In the genomic region with DNA sequence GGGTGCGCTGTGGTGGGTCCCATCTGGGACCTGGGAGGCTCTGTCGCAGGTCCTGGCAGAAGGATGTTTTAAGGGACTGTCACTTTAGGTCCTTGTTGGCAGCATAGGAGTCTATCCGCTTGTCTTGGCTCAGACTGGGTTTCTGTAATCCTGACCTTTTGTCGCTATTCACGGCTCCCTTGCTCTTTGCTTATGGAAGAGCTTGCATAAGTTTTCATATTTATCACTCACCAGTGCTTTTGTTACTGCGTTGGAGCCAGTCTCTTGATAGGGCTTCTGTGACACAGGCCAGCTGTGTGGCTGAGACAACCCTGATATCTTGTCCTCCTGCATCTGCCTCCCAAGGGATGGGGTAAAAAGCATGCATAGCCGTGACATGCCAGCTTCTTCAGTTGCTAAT, we compare ENCODE assay signal across 30 mouse cellular contexts. TPM values are rescaled to one million over a fixed set of nuclear protein-coding genes. Genes with fewer than 3 reads are reported as not detected.
DNase-seq lines count a peak whose midpoint lies in the region; ATAC-seq lines count a peak whose summit lies in the region.
"Had no signal": no experiment of that assay in that cellular context is flagged by ENCODE, and none has a peak within 500 bp of the region (broad histone marks: within the 10 kb centered on the region; RNA-seq: fewer than 3 reads in every experiment).

No protein-coding gene starts in this region.

- peak; percentile 44 for DNase-seq in adrenal gland, postnatal 14 days
- no peak for DNase-seq in adrenal gland, postnatal 25 days
- DNase-seq in lung, postnatal 36 days: no peak
- DNase-seq in cerebellum, postnatal 10 days: no peak
- no peak for DNase-seq in thymus, postnatal 10 days (ENCODE audit: low spot score in 2 of 2)
- DNase-seq: cerebellum, adult 11 months; cerebellum, adult 9-10 months; embryo, embryonic 11 days; gastrocnemius, postnatal 25 days; heart, adult 11 months; heart, postnatal 4 days; kidney, adult 11 months; kidney, postnatal 25 days; lung, adult 18-20 months; retina, postnatal 1 day; right cerebral cortex, postnatal 14 days; thymus, postnatal 14 days had no signal

- ATAC-seq in lung, embryonic 16.5 days (ENCODE audit: low read depth): peak; percentile 76
- ATAC-seq in liver, embryonic 12.5 days: peak; percentile 53; the same call in 1 of the 2 replicates
- ATAC-seq: forebrain, embryonic 14.5 days; inflammation-experienced regulatory T-cells, adult 6 months; midbrain, embryonic 15.5 days had no signal

- no peaks in the 10 kb centered on the region for H3K9me3 ChIP-seq in lung, embryonic 16.5 days (ENCODE audit: control insufficient read depth, low read length)
- H3K9me3 ChIP-seq in liver, embryonic 12.5 days (replicated peaks): no peaks in the 10 kb centered on the region
- H3K9me3 ChIP-seq: embryonic facial prominence, embryonic 12.5 days; G1E; heart, embryonic 12.5 days; hindbrain, embryonic 13.5 days; kidney, embryonic 15.5 days; midbrain, embryonic 10.5 days; midbrain, embryonic 15.5 days; neural tube, embryonic 15.5 days; stomach, embryonic 15.5 days had no signal

- 59% methylated on average over 7 of the region's 7 CpGs for WGBS in lung, embryonic 16.5 days
- WGBS in liver, embryonic 12.5 days (ENCODE audit: insufficient replicate concordance): 67% methylated on average over 7 of the region's 7 CpGs

- H3K36me3 ChIP-seq in lung, embryonic 16.5 days (ENCODE audit: control insufficient read depth, insufficient read depth, low read length): peaks cover 43% of the 10 kb centered on the region
- peaks cover 92% of the 10 kb centered on the region for H3K36me3 ChIP-seq in liver, embryonic 12.5 days

- H3K9ac ChIP-seq in lung, embryonic 16.5 days (ENCODE audit: low read length): no peak overlapping the region
- H3K9ac ChIP-seq in liver, embryonic 12.5 days: peak overlapping the region; percentile 2; the same call in 1 of the 2 replicates
- H3K9ac ChIP-seq: embryonic facial prominence, embryonic 12.5 days; heart, embryonic 12.5 days; hindbrain, embryonic 13.5 days; kidney, embryonic 15.5 days; midbrain, embryonic 15.5 days; neural tube, embryonic 15.5 days; stomach, embryonic 15.5 days had no signal

- no peak overlapping the region for H3K4me3 ChIP-seq in lung, embryonic 16.5 days (ENCODE audit: low read length)
- H3K4me3 ChIP-seq in liver, embryonic 12.5 days: no peak overlapping the region
- H3K4me3 ChIP-seq: embryonic facial prominence, embryonic 12.5 days; heart, embryonic 12.5 days; hindbrain, embryonic 13.5 days; kidney, embryonic 15.5 days; midbrain, embryonic 10.5 days; midbrain, embryonic 15.5 days; neural tube, embryonic 15.5 days; stomach, embryonic 15.5 days had no signal

- H3K27me3 ChIP-seq in lung, embryonic 16.5 days (ENCODE audit: control insufficient read depth, insufficient read depth, low read depth, low read length): no peaks in the 10 kb centered on the region
- H3K27me3 ChIP-seq in liver, embryonic 12.5 days (replicated peaks): no peaks in the 10 kb centered on the region
- H3K27me3 ChIP-seq: embryonic facial prominence, embryonic 12.5 days; heart, embryonic 12.5 days; hindbrain, embryonic 13.5 days; kidney, embryonic 15.5 days; midbrain, embryonic 15.5 days; neural tube, embryonic 15.5 days; stomach, embryonic 15.5 days had no signal

- H3K27ac ChIP-seq in lung, embryonic 16.5 days (ENCODE audit: low read length): no peak overlapping the region
- H3K27ac ChIP-seq in liver, embryonic 12.5 days: peak overlapping the region; percentile 75
- H3K27ac ChIP-seq: embryonic facial prominence, embryonic 12.5 days; hindbrain, embryonic 13.5 days; kidney, embryonic 15.5 days; midbrain, embryonic 15.5 days; neural tube, embryonic 15.5 days; stomach, embryonic 15.5 days had no signal

- peaks cover 3% of the 10 kb centered on the region; the same call in 1 of the 2 replicates for H3K4me1 ChIP-seq in lung, embryonic 16.5 days (replicated peaks; ENCODE audit: control insufficient read depth, insufficient read depth, low read length)
- peaks cover 69% of the 10 kb centered on the region for H3K4me1 ChIP-seq in liver, embryonic 12.5 days
- H3K4me1 ChIP-seq: embryonic facial prominence, embryonic 12.5 days; heart, embryonic 12.5 days; hindbrain, embryonic 13.5 days; kidney, embryonic 15.5 days; midbrain, embryonic 10.5 days; midbrain, embryonic 15.5 days; neural tube, embryonic 15.5 days; stomach, embryonic 15.5 days had no signal

- H3K4me2 ChIP-seq in lung, embryonic 16.5 days (ENCODE audit: low read depth, low read length): no peak overlapping the region
- H3K4me2 ChIP-seq in liver, embryonic 12.5 days: peak overlapping the region; percentile 54; the same call in 1 of the 2 replicates
- H3K4me2 ChIP-seq: embryonic facial prominence, embryonic 12.5 days; heart, embryonic 12.5 days; hindbrain, embryonic 13.5 days; kidney, embryonic 15.5 days; midbrain, embryonic 15.5 days; neural tube, embryonic 15.5 days; stomach, embryonic 15.5 days had no signal

RNA-seq across cellular contexts. Expression of a gene that starts 12.7 kb away (rescaled TPM):
- 18.7 and 19.5 TPM in 2 replicates for total RNA-seq in adrenal gland, postnatal 14 days (2021)
- total RNA-seq in adrenal gland, postnatal 25 days (2021): 22.3 and 28.5 TPM in 2 replicates
- polyA plus RNA-seq in lung, embryonic 16.5 days (2015; fragmentation: Nextera tagmentation; extraction: Ambion mirVana): 49.6 and 52.6 TPM in 2 replicates
- 23.5 and 24.3 TPM in 2 replicates for polyA plus RNA-seq in liver, embryonic 12.5 days (2016; fragmentation: Nextera tagmentation; extraction: Ambion mirVana)

RNA-seq across cellular contexts. Expression of a gene that starts 15.3 kb away (rescaled TPM):
- total RNA-seq in adrenal gland, postnatal 14 days (2021): 87.9 and 89.3 TPM in 2 replicates
- 65.4 and 83.5 TPM in 2 replicates for total RNA-seq in adrenal gland, postnatal 25 days (2021)
- polyA plus RNA-seq in lung, embryonic 16.5 days (2015; fragmentation: Nextera tagmentation; extraction: Ambion mirVana): 23.4 and 24.8 TPM in 2 replicates
- 12.7 and 13.6 TPM in 2 replicates for polyA plus RNA-seq in liver, embryonic 12.5 days (2016; fragmentation: Nextera tagmentation; extraction: Ambion mirVana)

RNA-seq across cellular contexts. Expression of a gene that starts 20.2 kb away (rescaled TPM):
- 73.2 and 80.6 TPM in 2 replicates for total RNA-seq in adrenal gland, postnatal 14 days (2021)
- total RNA-seq in adrenal gland, postnatal 25 days (2021): 90.0 and 111 TPM in 2 replicates
- 81.5 and 83.9 TPM in 2 replicates for polyA plus RNA-seq in lung, embryonic 16.5 days (2015; fragmentation: Nextera tagmentation; extraction: Ambion mirVana)
- 30.3 and 33.7 TPM in 2 replicates for polyA plus RNA-seq in liver, embryonic 12.5 days (2016; fragmentation: Nextera tagmentation; extraction: Ambion mirVana)

RNA-seq across cellular contexts. Expression of a gene that starts 36.3 kb away (rescaled TPM):
- 291 and 301 TPM in 2 replicates for total RNA-seq in adrenal gland, postnatal 14 days (2021)
- total RNA-seq in adrenal gland, postnatal 25 days (2021): 130 and 142 TPM in 2 replicates
- 39.3 and 42.4 TPM in 2 replicates for polyA plus RNA-seq in lung, embryonic 16.5 days (2015; fragmentation: Nextera tagmentation; extraction: Ambion mirVana)
- 26.0 and 28.6 TPM in 2 replicates for polyA plus RNA-seq in liver, embryonic 12.5 days (2016; fragmentation: Nextera tagmentation; extraction: Ambion mirVana)

RNA-seq across cellular contexts. Expression of a gene that starts 36.5 kb away (rescaled TPM):
- 145 and 155 TPM in 2 replicates for total RNA-seq in adrenal gland, postnatal 14 days (2021)
- total RNA-seq in adrenal gland, postnatal 25 days (2021): 130 and 145 TPM in 2 replicates
- polyA plus RNA-seq in lung, embryonic 16.5 days (2015; fragmentation: Nextera tagmentation; extraction: Ambion mirVana): 163 TPM in 2 replicates
- polyA plus RNA-seq in liver, embryonic 12.5 days (2016; fragmentation: Nextera tagmentation; extraction: Ambion mirVana): 168 and 173 TPM in 2 replicates
